Mouse (Mus musculus) spleen, postnatal 14 days (tissue): ENCODE data around the gene Srms.
A peak's percentile ranks its signal among the peaks of the same experiment; 100 is the strongest.
"Not testable (repeated sequence)": the region's sequence is repeated elsewhere in the genome, so short reads cannot be mapped to it uniquely, and the experiment has no call there.

Experiments used
- DNase-seq, 2 experiments: peaks; one replicate each; pipeline ENCODE4 v3.0.0; 2021 to 2022; ENCODE audit warnings: low spot score in 2 of 2

Srms gene

DNA sequence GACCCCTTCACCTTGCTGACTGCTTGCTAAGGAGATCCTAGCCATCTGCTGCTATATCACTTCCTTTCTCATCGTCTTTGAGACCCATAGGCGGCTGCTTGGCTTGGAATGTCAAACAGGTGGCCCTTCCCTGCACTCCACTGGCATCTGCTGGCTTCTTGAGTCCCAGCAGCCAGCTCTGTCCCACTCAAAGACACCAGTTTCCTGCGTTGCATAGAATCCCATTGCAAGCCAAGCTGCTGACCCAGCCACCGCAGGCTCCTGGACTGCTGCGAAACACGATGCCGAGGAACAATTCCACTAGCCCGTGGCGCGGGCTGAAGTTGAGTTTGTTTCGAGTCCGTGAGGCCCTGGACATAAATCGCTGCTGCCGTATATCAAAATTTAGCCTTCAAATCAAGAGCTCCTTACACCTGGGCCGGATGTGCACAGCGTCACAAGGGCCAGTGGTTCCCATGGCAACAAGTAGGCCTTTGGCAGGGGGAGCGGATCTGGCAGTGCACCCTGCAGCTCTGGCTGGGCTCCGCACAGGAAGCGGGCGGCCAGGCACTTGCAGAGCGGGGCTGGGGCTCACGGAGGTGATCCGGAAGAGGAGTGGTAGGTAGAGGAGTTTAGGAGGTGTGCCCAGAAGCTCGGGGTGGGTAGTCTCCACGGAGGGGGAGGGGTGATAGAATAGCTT, 6.7 kb upstream of the Srms start, which contains the start of gene Fndc11:
Gene Fndc11, plus strand, starts transcription at position 476 of the 679 bp plus-strand sequence.
- peak; percentile 60 to 72 for DNase-seq

DNA sequence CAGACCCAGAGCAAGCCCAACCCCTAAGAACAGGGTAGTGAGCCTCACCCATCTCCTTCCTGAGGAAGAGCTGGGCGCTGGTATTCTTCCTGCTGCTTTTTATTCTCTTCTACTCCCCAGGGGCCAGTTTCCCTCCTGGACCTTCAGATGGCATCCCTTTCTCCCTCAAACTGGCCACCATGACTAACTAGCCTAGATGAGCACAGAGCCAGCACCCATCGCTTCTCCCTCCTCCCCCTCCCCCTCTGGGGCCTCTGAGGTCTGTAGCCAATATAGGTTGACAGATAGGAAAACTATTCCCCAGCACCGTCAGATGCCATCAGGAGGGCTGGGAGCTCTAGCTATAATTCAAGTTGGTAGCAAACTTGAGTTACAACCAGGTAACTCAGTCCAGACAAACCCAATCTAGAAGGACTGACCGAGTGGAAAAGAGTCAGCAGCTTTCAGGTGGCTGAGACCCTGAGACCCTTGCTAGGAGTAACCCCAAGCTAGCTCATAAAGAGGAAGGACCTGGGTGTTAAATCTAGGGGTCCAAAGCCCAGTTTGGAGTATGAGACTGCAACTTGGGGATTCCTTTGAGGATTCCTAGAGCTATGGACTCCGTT, 6.0 kb upstream of the Srms start:
- no peak for DNase-seq

DNA sequence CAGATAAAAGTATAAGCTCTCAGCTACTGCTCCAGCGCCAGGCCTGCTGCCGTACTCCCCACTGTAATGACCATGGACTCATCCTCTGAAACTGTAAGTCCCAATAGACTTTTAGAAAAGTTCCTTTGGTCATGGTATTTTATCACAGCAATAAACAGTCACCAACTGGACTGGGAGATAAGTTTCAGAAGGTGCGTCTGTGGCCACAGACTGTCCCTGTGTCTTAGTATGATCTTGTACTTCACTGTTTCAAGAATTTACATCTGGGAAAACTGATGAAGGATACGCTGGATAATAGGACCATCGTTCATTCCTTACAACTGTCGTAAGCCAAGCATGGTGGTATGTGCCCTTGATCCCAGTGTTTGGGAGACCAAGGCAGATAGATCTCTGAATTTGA, 3.1 kb upstream of the Srms start:
- no peak for DNase-seq

DNA sequence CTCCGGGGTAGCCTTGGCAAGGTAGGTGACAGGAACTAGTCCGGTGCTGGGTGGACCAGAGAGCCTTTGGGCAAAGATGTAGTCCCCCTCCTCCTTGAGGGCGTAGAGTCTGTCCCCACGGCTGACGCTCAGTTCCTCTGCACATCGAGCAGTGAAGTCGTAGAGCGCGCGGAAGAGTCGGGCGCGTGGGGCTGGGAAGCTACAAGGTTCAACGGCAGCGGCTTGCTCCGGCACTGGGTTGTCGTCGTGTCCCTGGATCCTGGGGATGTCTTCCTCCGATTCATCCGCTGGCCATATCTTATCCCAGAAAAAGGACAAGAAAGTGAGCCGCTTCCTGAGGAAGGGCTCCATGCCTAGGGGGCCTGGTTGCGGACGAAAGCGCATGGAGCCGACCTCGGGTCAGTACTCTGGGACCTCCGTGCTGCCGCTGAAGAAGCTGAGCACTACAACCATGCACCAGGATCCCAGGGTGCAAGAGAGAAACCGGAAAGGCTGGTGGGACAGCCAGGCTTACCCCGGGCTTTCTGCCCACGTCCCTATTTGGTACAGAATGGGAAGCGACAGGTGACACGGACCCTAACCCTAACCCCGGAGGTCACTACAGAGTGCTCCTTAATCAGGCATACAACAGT, 480 bp downstream of the Srms start:
- DNase-seq: no peak

DNA sequence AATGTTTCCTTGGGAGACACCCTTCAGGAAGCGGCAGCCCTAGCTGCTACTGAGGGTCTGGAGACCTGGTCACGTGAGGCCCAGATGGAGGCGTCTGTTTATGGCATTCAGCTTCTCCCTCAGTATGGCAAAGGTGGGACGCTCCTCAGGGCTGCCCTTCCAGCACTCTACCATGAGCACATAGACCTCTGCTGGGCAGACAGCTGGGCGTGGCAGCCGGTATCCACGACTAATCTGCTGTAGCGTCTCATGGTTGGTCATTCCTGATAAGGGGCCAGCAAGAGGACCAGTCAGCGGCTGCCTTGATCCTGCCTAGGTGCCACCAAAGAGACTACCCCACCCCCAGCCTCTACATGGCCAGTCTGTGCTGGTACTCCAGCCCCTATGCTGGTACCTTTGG, 6.9 kb downstream of the Srms start:
- DNase-seq: no peak

DNA sequence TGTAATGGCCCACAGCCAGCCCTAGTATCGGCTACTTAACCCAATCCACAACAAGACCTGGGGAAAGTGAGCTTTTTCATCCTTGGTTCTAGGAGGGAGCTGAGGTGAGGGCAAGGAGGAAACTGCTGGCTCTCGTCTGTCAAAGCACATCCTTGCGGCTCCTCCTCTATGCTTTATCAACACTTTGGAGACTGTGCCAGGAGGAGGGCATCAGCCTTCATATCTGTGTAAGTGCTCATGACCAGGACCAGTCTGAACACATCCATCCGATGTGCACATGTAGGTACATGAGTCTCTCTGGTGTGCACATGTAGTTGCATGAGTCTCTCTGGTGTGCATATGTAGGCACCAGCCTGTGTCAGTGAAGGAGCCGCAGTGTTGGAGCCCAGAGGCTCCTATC, 7.3 kb downstream of the Srms start:
- no peak for DNase-seq

DNA sequence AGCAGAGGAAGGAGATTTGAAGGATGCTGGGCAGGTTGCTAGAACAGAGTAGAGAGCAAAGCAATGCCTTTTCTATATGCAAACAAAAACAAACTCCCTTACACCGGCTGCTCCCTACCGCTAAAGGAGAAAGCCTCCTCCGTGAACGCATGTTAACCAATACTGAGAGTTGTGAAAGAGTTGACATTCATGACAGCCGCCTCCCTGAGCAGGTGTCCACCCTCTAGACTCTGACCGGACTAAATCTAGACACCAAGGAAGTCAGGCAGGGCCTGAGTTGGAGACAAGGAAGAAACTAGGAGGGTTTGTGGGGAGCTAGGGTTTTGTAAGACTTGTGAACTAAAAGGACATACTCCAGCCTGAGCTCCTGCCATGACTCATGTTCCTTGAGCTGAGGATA, 10.1 kb downstream of the Srms start:
- no peak for DNase-seq

DNA sequence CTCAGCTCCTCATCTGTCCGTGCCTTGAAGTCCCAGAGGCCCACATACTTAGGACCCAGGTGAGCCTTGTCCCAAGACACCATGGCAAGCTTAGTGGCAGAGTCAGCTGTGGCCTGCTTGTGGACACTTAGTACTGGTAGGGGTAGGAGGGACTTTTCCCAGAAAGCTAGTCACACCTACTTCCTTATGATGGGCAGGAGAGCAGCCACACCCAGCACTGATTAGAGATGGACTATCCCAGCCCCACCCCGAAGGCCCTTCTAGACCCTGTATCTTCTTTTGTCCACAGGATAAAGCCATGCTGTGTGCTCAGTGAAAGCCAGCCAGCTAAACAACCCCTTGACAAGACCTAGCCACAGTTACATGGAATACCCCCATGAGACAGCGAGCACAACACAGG, 10.6 kb downstream of the Srms start, which contains the start of gene Ptk6:
Gene Ptk6, minus strand, starts transcription at position 368 of the 400 bp plus-strand sequence.
- no peak for DNase-seq

DNA sequence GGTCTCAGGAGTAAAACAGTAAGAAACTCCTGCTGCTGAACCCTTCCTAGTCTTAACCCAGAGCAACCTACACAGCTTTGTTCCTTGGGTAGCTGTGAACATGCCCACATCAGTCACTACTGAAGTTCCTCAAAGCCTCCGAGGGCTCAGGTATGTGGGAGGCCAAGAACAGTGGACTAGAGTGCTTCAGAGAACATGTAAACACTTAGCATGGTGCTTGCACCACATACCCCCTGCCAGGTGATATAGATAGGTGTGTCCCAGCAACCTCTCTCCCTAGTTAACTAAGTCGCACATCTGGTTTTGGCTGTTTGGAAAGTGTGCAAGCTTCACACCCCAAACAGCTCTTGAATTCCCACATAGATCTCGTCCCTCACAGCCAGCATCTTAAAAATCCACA, 11.4 kb downstream of the Srms start:
- no peak for DNase-seq

DNA sequence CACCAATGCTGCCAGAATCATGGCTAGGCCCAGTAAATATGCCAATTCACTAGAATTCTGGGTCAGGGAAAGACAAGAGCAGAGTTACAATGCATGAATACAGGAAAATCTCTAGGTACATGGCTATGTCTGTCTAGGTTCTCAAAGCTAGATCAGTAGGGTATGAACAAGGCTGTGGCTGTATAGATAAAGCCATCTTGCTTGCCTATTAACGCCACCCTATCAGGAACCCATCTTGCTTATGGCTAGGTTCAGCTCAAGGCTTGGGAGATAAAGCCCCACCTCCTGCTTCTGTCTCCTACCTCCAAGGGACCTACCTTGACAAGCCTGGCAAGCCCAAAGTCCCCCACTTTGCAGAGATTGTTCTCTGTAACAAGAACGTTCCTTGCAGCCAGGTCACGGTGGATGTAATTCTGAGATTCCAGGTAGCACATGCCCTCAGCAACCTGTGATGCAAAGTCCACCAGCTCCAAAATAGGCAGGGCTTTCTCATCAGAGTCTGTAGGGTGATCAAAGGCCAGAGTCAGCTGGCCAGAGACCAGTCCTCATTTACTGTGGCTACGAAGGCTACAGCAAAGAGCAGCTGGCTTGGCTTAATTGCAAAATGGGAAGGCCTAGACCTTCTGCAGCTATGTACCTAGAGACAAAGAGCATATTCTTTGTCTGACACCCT, 16.2 kb downstream of the Srms start:
- no peak for DNase-seq

DNA sequence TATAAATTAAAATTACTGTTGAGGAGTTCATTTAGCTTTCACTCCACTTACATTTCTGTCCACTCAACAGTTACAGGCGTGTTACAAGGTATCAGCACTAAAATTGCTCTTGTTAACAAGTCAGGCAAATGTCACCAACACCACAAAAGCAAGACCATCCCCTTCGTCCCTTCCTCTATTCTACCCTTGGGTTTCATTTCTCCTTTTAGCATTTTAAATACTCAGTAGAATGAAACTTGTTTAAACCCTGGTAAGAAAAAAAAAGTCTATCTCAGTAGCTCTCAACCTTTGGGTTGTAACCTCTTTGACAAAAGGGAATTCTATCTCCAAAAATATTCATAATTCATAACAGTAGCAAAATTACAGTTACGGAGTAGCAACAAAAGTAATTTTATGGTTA, 19.9 kb downstream of the Srms start:
- no peak for DNase-seq

DNA sequence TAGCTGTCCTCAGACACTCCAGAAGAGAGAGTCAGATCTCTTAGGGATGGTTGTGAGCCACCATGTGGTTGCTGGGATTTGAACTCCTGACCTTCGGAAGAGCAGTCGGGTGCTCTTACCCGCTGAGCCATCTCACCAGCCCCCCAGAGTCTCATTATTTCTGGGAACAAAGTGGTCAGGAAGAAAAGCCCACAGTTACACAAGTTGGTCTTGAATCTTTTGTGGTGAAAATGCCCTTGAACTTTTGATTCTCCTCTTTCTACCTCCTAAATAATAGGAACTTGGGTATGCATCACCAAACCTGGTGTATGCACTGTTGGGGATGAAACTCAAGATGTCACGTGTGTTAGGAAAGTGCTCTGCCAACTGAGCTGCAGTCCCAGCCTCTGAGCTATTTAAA, 21.0 kb downstream of the Srms start:
- DNase-seq: no peak

DNA sequence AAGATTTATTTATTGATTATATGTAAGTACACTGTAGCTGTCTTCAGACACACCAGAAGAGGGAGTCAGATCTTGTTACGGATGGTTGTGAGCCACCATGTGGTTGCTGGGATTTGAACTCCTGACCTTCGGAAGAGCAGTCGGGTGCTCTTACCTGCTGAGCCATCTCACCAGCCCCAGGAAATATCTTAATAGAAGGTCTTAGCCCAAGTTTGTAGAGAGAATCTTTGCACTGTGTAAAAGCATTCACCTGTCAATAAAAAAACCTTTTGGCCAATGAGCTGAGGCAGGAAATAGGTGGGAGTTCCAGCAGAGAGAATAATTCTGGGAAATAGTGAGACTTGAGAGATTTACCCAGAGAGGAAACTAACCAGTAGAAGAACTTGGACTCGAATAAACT, 21.6 kb downstream of the Srms start:
- DNase-seq: not testable (repeated sequence)

DNA sequence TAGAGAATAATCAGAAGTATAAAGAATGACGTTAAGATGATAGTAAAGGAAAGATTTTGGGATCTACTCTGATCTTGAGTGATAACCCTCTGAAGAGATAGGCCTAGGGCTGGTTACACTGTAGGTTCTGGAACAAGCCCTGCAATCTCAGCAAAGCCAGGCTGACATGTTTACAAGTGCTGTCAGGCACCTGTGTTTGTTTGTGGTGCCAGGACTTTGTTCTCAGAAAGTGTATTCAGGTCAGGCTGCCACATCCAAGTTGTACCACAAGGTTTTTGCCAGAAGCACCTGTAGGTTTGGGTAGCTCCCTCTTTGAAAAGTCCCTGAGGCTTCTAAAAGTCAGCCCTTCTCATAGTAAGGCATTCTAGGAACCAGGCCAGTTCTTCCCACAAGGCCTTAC, 23.7 kb downstream of the Srms start:
- DNase-seq: no peak

DNA sequence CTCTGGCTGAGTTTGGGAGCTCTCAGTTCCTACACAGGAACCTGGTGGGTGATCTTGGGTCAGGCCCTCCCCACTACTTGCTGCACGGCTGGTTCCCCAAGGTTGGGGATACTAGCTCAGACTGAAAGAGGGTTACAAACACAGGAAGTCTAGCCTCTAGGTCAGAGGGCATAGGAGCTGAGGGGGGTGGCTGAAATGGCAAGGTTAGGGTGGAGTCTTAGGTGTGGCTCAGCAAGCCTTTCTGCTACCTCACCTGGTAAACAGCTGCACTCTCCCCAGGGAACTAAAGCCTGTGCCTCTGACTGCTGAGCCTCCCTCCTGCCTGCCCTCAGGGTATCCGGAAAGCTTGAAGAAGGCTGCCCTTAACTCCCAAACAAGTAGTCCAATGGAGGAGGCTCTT, 24.3 kb downstream of the Srms start:
- peak in 1 of 2 experiments; percentile 17 for DNase-seq

DNA sequence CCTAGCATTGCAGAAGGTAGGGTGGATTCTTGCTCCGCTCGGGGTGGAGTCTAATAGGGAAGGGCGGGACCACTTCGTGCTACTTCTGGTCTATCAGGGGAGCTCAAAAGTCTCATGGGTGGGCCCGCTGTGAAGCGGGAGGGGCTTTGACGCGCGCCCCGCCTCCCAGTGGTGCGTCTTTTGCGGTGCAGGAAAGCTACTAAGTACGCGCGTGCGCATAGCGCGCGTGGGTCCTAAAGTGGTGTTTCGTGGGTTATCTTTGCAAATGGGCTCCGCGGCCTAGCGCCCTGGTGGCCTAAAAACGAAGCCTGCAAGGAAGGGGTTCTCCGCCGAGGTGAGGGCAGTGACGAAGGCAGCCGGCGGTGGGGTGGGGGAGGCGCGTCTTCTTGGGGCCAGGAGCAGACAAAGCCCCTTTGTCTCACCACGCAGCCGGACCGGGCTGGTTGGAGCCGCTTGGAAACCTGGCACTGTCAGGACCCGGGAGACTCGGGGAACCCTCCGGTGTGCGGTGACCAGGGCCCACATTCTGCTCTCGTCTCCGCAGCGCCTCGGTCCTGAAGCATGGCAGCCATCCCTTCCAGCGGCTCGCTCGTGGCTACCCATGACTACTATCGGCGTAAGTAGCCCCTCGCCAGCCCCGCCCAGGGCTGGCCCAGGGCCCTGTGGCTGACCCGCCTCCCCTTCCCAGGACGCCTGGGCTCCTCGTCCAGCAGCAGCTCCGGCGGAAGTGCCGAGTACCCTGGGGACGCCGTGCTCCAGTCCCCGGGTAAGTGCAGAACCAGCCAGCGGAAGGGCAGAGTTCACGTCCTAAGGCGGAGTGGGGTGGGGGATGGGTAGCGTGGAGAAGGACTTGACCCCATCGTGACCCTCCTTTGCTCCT, 25.6 kb downstream of the Srms start, which contains the start of gene Ppdpf:
Gene Ppdpf, plus strand, starts transcription at position 127 of the 880 bp plus-strand sequence.
- peak; percentile 84 to 87 for DNase-seq

DNA sequence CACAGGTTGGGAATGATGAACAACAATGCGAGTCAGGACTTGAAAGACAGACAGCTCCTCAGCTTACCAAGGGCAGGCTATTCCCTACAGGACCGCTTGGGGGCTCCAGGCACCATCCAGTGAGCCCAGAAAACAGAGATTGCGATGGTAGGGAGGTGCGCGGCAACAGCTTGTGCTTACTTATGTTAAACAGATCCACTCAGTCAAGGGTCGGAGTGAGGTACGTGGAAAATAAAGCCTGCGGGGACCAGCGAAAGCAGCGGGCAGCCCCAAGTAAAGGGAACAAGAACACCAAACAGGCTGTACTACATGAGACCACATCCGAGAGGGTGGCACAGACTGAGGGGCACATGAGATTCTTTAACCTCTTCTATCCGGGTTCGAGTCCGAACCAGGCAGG, 26.4 kb downstream of the Srms start:
- peak; percentile 69 to 75 for DNase-seq

DNA sequence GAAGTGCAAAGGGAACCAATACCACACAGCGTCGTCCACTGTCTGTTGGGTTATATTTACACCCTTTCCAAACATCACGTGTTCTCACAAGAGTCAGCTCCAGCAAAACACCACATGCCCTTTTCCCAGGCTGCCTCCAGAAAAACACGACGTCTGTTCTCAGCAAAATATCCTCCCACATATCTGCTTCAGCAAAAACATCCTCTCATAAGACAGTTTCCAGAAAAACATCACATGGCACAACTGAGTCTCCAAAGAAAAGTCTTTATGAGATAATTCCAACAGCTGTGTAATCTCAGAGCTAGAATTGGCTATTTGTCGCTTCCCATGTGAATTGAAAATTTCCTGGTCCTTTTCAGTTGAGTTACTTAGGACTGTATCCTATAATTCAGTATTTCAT, 32.1 kb downstream of the Srms start:
- no peak for DNase-seq

DNA sequence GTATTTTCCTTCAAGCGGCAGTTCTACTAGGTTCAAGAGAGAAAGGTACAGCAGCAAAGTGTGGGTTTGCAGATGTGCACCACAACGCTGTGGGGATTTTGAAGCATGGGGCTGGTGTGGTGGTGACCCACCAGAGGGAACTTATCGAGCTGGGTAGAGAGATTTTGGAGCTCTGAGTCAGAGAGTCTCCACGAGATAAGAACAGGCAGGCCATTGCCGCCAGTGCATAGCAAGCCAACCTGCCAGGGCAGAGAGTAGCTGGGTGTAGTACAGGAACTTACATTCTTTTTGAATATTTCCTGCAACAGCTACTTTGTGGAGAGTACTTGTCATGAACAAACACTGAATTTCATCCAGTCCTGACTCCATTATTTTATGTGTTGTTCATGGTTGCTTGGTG, 34.5 kb downstream of the Srms start:
- no peak for DNase-seq

DNA sequence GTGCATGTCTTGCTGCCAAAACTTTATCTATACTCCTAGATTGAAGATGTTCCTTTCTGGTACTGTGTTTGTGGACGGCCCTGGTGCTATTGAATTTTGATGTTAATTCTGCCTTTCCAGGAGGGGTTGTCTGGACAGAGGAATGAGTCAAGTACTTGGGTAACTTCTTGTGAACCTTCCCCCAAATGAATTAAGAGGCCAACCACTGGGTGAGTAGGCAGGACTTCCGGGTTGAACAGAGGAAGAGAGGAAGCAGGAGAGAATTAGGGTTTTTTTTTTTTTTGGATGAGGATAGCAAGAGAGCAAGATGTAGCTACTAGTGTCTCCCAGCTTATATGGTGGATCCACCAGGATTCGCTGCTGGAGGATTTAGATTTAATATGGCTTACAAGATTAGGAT, 35.0 kb downstream of the Srms start:
- DNase-seq: no peak

DNA sequence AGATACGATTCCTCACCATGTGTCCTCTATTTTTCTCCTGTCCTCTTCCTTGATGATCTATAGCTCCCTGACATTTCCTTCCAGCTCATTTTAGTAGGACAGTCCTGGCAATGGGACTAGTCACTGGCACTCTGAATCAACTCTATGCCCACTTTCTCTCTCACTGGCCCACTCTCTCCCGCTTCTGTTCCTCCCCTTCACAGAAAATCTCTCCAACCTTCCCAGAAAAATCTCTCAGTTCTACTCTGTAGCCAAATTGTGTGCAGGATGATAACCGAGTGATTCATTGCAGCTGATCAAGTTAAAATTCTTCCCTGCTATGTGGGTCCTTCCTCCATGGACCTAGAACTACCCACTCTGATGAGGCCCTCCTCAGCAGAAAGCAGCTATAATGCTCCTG, 38.3 kb downstream of the Srms start:
- no peak for DNase-seq

DNA sequence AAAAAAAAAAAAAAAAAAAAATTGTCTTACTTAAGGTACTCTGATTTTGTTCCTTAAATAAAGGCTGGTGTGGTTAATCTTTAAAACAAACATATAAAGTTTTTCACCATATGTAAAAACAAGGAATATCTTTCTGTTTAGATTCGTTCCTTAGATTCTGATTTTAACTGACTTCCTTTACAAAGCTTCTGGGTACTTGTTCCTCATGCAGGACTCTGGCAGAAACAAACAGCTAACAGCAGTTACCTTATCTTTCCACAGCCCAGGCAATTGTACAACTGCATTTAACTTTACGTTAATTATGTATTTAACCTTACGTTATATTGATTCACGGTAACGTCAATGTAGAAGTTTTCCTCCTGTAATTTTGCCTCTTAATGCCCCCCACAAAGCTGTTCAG, 46.5 kb downstream of the Srms start:
- no peak for DNase-seq
